Mouse (Mus musculus): ENCODE data around the gene Fam205a2. TPM values are rescaled to one million over a fixed set of nuclear protein-coding genes. Genes with fewer than 3 reads are reported as not detected.
"Not testable (repeated sequence)": the region's sequence is repeated elsewhere in the genome, so short reads cannot be mapped to it uniquely, and the experiment has no call there.

Gene Fam205a2
- not detected in 3 replicates for total RNA-seq (2017)

DNA sequence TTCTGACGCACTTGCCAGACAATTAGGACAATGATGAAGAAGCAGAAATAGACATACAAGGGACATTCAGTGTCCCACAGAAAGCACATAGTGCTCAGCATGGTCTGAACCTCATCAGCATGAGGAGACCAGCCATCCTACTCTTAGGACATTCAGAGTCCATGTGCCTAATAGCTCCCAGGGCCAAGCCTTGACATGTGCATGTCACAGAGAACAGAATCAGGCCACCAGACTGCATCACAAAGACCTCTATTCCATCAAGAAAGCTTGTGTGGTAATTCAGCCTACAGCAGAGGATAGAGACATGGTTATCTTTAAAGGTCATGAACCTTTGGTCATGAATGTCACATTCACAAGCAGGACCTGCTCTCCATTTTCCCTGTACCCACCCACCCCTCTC, at the start of gene Fam205a2:
Gene Fam205a2, minus strand, starts transcription at position 101 of the 400 bp plus-strand sequence.
- ATAC-seq (replicated peaks; ENCODE audit: insufficient number of reproducible peaks, low FRiP score, low TSS enrichment, poor library complexity, severe bottlenecking): not testable (repeated sequence)

Other genes starting within 250 kb of the Fam205a2 start
- not detected in 3 replicates for gene Gm21953, start 233.9 kb downstream of the Fam205a2 start, total RNA-seq (2017)
- not detected in 3 replicates for gene Fam205a3, start 209.8 kb downstream of the Fam205a2 start, total RNA-seq (2017)
- gene Gm21586, start 88.8 kb downstream of the Fam205a2 start, total RNA-seq (2017): not detected in 3 replicates
- not detected in 3 replicates for gene Gm2163, start 61.4 kb downstream of the Fam205a2 start, total RNA-seq (2017)
- gene Gm10591, start 84.0 kb upstream of the Fam205a2 start, total RNA-seq (2017): not detected in 3 replicates
- not detected in 3 replicates for gene Gm2564, start 101.5 kb upstream of the Fam205a2 start, total RNA-seq (2017)
- gene Ccl27b, start 127.1 kb upstream of the Fam205a2 start, total RNA-seq (2017): not detected in 3 replicates
- gene Il11ra2, start 133.7 kb upstream of the Fam205a2 start, total RNA-seq (2017): not detected in 3 replicates
- not detected in 3 replicates for gene 4930578G10Rik, start 207.4 kb upstream of the Fam205a2 start, total RNA-seq (2017)
- gene Ccl19, start 228.4 kb upstream of the Fam205a2 start, total RNA-seq (2017): not detected in 3 replicates
- not detected in 3 replicates for gene Ccl21a, start 245.8 kb upstream of the Fam205a2 start, total RNA-seq (2017)